Comparison of ENCODE assay signal across 8 mouse cellular contexts in the genomic region with DNA sequence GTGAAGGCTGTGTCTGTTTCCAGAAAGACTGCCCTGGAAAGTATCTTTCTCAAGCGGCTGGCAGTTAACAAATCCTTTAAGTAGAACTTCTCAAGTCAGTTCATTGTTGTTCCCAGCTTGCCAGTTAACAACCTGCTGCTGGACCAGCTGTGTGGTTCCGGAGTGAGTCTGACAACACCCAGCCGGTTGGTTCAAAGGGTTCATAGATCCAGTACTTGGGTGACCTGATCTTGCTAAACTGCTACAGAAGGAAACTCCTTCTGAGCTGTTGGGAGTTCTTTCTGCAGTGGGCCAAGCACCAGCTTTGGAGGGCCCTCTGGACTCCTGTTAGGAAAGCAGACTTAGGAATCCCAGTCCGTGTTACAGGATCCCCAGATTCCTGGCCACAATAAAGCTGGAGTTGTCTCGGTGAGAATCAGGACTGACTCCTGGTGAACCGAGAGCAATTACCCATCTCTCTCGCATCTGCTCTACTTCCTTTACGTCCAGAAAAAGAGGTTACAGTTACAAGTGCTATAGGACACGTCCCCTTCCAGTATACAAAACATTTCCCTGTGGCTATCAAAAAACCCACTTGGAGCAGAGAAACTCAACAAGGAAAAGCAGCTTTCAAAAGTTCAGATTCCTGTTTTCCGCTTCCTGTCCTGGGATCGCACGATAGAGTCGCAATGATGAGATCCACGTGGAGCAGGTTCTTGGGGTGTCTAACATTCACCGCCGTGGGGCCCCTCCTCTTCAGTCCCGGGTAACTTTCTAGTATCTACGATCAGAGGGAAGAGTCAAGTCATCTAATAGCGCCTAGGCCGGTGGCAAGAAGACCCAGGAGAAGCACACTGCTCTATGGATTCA. TPM values are rescaled to one million over a fixed set of nuclear protein-coding genes. Genes with fewer than 3 reads are reported as not detected.
DNase-seq lines count a peak whose midpoint lies in the region; ATAC-seq and TF ChIP-seq lines count a peak whose summit lies in the region.

No protein-coding gene starts in this region.

- no peaks in the 10 kb centered on the region for H3K9me3 ChIP-seq in hindbrain, embryonic 14.5 days (ENCODE audit: control insufficient read depth, low read length)

- TF ChIP-seq EP300 in heart, adult 2 months (IDR thresholded peaks at IDR 0.05; ENCODE audit: insufficient read depth, low read depth, low read length): no peak

- peak overlapping the region; percentile 67 for H3K9ac ChIP-seq in heart, adult 2 months (ENCODE audit: low read depth, low read length)
- 0 out of 2 replicates have a peak overlapping the region, but pooled peaks have one; percentile 22 for H3K9ac ChIP-seq in hindbrain, embryonic 14.5 days

- H3K27ac ChIP-seq in heart, adult 2 months: peak overlapping the region; percentile 69
- no peak overlapping the region; the same call in 1 of the 2 replicates for H3K27ac ChIP-seq in hindbrain, embryonic 14.5 days

- H3K4me1 ChIP-seq in heart, adult 2 months (ENCODE audit: control insufficient read depth, insufficient read depth, low read length): peaks cover 7% of the 10 kb centered on the region
- 0 out of 2 replicates have a peak, but pooled peaks cover 4% of the 10 kb centered on the region for H3K4me1 ChIP-seq in hindbrain, embryonic 14.5 days (replicated peaks; ENCODE audit: control insufficient read depth, insufficient read depth, low read length)

- no peaks in the 10 kb centered on the region for H3K27me3 ChIP-seq in heart, adult 2 months (ENCODE audit: control insufficient read depth, insufficient read depth, low read length)
- 0 out of 2 replicates have a peak, but pooled peaks cover 11% of the 10 kb centered on the region for H3K27me3 ChIP-seq in hindbrain, embryonic 14.5 days (ENCODE audit: control insufficient read depth, insufficient read depth, low read length)

- TF ChIP-seq CTCF in heart, adult 2 months (IDR thresholded peaks at IDR 0.05): no peak

- no peak for ATAC-seq in hindbrain, embryonic 14.5 days (ENCODE audit: low FRiP score)
- ATAC-seq in activated CD4-positive, CD25-positive, alpha-beta regulatory T cell, adult 4 months: no peak
- ATAC-seq in monocyte, adult 5-6 weeks (replicated peaks; ENCODE audit: insufficient number of reproducible peaks, low FRiP score, low TSS enrichment, poor library complexity, severe bottlenecking): no peak

- no peak for DNase-seq in heart, adult 2 months
- no peak for DNase-seq in heart, postnatal 14 days
- peak; percentile 76 for DNase-seq in ZHBTc4 (ENCODE audit: low read depth, low spot score)
- no peak for DNase-seq in hindbrain, embryonic 14.5 days (ENCODE audit: low spot score)
- peak; percentile 68 for DNase-seq in lung, postnatal 36 days
- DNase-seq in spleen, postnatal 4 days (ENCODE audit: low spot score in 2 of 2): no peak

- TF ChIP-seq POLR2A in heart, adult 2 months (IDR thresholded peaks at IDR 0.05; ENCODE audit: insufficient read depth, low read depth, low read length): no peak

- 16% methylated on average over 20 of the region's 20 CpGs for WGBS in heart, adult 2 months
- WGBS in hindbrain, embryonic 14.5 days: 6% methylated on average over 20 of the region's 20 CpGs

- peak overlapping the region; percentile 86 for H3K4me2 ChIP-seq in hindbrain, embryonic 14.5 days (replicated peaks)

- peak overlapping the region; percentile 53 for H3K4me3 ChIP-seq in heart, adult 2 months
- peak overlapping the region; percentile 56 for H3K4me3 ChIP-seq in hindbrain, embryonic 14.5 days (replicated peaks; ENCODE audit: low read length)

- H3K79me2 ChIP-seq in heart, adult 2 months (replicated peaks; ENCODE audit: control insufficient read depth, insufficient read depth, low read length): peaks cover 5% of the 10 kb centered on the region

- H3K36me3 ChIP-seq in heart, adult 2 months (ENCODE audit: control insufficient read depth, insufficient read depth, low read length): no peaks in the 10 kb centered on the region; the same call in 1 of the 2 replicates
- no peaks in the 10 kb centered on the region for H3K36me3 ChIP-seq in hindbrain, embryonic 14.5 days (replicated peaks; ENCODE audit: control insufficient read depth, insufficient read depth)

- intact Hi-C loops in heart, adult 2 months (cut with DNase I): loop anchor here (1.0 to 2.0 kb wide), 3 partner anchors 35 to 180 kb away; no protein-coding TSS in a partner anchor
- intact Hi-C loops in heart, postnatal 14 days (cut with DNase I): loop anchor here (2.0 to 5.0 kb wide), 2 partner anchors 41 to 134 kb away; no protein-coding TSS in a partner anchor

RNA-seq across cellular contexts. Expression of gene Myo10, which starts 0.8 kb away (rescaled TPM):
- total RNA-seq in heart, adult 2 months (2021): 10 to 100 TPM; 63.7 to 67.9 TPM
- polyA plus RNA-seq in heart, adult 2 months (2012; rRNA removed): 26.6 and 35.4 TPM in 2 replicates
- total RNA-seq in heart, postnatal 14 days (2021): 10 to 100 TPM; 64.7 to 66.9 TPM
- polyA plus RNA-seq in hindbrain, embryonic 14.5 days (2014; fragmentation: Nextera tagmentation; extraction: Ambion mirVana): 24.4 and 29.4 TPM in 2 replicates
- 1 to 10 TPM in 1 of 2 experiments, under 1 TPM in 1; 0.60 to 1.4 TPM for polyA plus RNA-seq in activated CD4-positive, CD25-positive, alpha-beta regulatory T cell, adult 4 months (2017; shearing (Covaris generic))
- 0.38 to 1.3 TPM (median 1.2 TPM) in 3 replicates for total RNA-seq in monocyte, adult 5-6 weeks (2017)

Comparison
In these comparisons a context has a peak if more than half of its experiments do, and no peak if none do; other contexts are left out.
1. DNase-seq: peak in ZHBTc4 (single experiment) and lung, postnatal 36 days (single experiment); none in heart, adult 2 months (0 of 2), heart, postnatal 14 days (0 of 2), hindbrain, embryonic 14.5 days (single experiment) and spleen, postnatal 4 days (0 of 2).
2. RNA of gene Myo10, which starts 0.8 kb away (total RNA-seq): 63.7 to 67.9 TPM in heart, adult 2 months and 64.7 to 66.9 TPM in heart, postnatal 14 days; 0.38 to 1.3 TPM in monocyte, adult 5-6 weeks; every median in the first group is over 10 times any median in the second.